Mouse (Mus musculus): ENCODE measurements around the gene Syk. TPM values are rescaled to one million over a fixed set of nuclear protein-coding genes. Genes with fewer than 3 reads are reported as not detected.

Syk gene
- polyA plus RNA-seq, 1 experiment from 2014 or later = 7.9 TPM

DNA sequence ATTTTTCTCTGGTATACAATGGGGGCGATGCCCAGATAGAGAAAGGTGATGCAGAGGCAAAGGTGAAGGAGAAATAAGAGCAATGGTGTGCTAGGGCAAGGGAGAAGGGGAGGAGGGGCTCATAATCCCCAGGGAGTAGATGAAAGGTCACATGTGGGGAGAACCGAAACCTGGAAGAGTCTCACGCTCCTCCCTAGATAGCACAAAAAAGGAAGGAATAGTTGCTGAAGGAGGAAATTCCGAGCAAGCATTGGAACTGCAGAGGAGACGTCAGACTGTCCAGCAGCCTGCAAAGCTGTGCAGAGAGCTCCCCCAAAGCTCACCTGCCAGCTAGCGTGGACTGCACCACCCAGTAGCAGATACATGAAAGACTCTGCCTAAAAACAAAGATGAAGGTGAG lies 7.5 kb upstream of the Syk start:
- 74% methylated on average over 6 of the region's 6 CpGs for WGBS

DNA sequence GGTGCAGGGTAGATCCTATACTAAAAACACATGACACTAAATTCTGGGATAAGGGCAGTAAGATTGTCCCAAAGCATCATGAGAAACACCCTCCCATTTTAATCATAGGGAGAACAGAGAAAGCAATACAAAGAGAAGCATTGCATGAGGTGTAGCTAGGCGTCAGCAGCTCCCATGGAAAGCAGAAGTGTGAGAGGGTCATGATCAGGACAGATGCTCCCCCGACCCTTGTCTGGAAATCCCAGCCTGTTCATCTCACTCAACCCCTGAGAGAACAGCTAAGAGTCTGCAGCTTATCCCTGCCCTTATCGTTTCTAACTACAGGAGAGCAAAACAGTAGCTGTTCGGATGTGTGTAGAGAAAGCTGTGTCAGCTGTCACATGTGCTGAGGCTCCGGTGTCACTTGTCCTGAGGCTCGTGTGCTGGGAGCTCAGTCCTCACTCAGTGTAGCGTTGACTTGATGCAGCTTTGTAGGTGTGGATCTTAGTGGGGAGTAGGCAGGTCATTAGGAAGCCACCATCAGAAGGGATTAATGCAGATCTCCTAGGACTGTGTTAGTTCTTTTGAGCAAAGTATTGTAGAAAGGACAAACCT lies 6.9 kb upstream of the Syk start:
- H3K4me3 ChIP-seq (ENCODE audit: low read length) = no peak overlapping the region
- 29% methylated on average over 7 of the region's 7 CpGs for WGBS
- no peaks in the 10 kb centered on the region for H3K36me3 ChIP-seq (ENCODE audit: control insufficient read depth, insufficient read depth)
- no peaks in the 10 kb centered on the region for H3K27me3 ChIP-seq (ENCODE audit: control insufficient read depth, insufficient read depth, low read length)
- no peak for ATAC-seq (replicated peaks; ENCODE audit: extremely low read depth, insufficient read depth, low FRiP score)
- H3K27ac ChIP-seq (ENCODE audit: low read length) = no peak overlapping the region; the same call in 1 of the 2 replicates
- no peak overlapping the region for H3K9ac ChIP-seq (ENCODE audit: low read length)
- peaks cover 25% of the 10 kb centered on the region for H3K4me1 ChIP-seq (ENCODE audit: control insufficient read depth, insufficient read depth, low read length)
- no peak overlapping the region for H3K4me2 ChIP-seq (ENCODE audit: low read depth, low read length)
- no peaks in the 10 kb centered on the region for H3K9me3 ChIP-seq (replicated peaks; ENCODE audit: control insufficient read depth, low read length)

More for the DNA sequence above, 7.5 kb upstream of the Syk start:
- no peak overlapping the region for H3K4me2 ChIP-seq (ENCODE audit: low read depth, low read length)
- H3K27me3 ChIP-seq (ENCODE audit: control insufficient read depth, insufficient read depth, low read length) = no peaks in the 10 kb centered on the region
- no peaks in the 10 kb centered on the region for H3K36me3 ChIP-seq (ENCODE audit: control insufficient read depth, insufficient read depth)
- no peaks in the 10 kb centered on the region for H3K9me3 ChIP-seq (replicated peaks; ENCODE audit: control insufficient read depth, low read length)
- peaks cover 25% of the 10 kb centered on the region for H3K4me1 ChIP-seq (ENCODE audit: control insufficient read depth, insufficient read depth, low read length)
- no peak for ATAC-seq (replicated peaks; ENCODE audit: extremely low read depth, insufficient read depth, low FRiP score)
- H3K27ac ChIP-seq (ENCODE audit: low read length) = no peak overlapping the region
- no peak overlapping the region for H3K9ac ChIP-seq (ENCODE audit: low read length)
- H3K4me3 ChIP-seq (ENCODE audit: low read length) = no peak overlapping the region

DNA sequence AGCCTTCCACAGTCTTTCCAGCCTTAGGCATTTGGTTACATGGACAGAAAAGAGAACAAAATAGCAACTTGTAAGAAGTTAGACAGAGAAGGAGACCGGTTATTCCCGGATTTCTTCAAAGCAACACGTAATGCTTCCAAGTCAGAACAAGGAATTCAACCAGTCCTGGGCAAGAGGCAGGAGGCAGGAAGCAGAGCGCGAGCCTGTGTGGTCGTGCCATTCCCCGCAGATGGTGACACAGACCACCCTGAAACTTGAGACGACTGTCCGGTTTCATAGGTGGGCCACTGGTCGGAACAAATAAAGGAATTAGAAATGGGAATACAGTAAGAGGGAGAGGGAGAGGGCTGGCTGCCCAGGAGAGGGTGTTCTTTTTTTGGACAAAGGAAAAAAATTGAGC lies 6.1 kb upstream of the Syk start:
- H3K4me1 ChIP-seq (ENCODE audit: control insufficient read depth, insufficient read depth, low read length) = peaks cover 25% of the 10 kb centered on the region
- no peak overlapping the region for H3K4me3 ChIP-seq (ENCODE audit: low read length)
- no peaks in the 10 kb centered on the region for H3K36me3 ChIP-seq (ENCODE audit: control insufficient read depth, insufficient read depth)
- no peaks in the 10 kb centered on the region for H3K27me3 ChIP-seq (ENCODE audit: control insufficient read depth, insufficient read depth, low read length)
- no peak overlapping the region for H3K9ac ChIP-seq (ENCODE audit: low read length)
- peak overlapping the region; percentile 91; the same call in 1 of the 2 replicates for H3K27ac ChIP-seq (ENCODE audit: low read length)
- ATAC-seq (replicated peaks; ENCODE audit: extremely low read depth, insufficient read depth, low FRiP score) = no peak
- H3K9me3 ChIP-seq (replicated peaks; ENCODE audit: control insufficient read depth, low read length) = no peaks in the 10 kb centered on the region
- no peak overlapping the region for H3K4me2 ChIP-seq (ENCODE audit: low read depth, low read length)
- 32% methylated on average over 10 of the region's 10 CpGs for WGBS

DNA sequence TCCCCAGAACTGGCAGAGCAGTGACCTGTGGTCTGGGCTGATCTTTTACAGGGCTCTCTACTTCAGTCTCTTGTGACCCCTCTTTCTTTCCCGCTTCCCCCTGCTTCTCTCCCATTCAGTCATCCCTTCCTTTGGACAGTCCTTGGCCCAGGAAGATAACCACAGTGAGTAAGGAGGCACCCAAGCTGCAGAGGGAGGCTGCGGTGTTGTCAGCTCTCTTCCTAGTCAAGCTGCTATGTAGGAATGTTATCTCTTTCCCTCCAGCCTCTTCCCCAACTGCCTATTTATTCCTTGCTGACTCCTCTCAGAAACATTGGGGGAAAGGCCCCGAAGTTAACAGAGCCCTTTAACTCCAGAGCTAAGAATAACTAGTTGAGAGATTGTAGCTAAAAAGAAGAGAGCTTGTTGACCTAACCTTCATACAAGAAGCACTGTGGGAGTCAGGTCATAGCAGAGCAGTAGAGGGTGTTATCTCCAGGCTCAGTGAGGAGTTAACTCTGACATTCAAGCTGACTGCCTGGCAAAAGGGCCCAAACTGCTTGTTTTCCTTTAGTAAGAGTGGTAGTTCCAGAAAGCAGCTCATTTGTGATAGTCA lies 5.5 kb upstream of the Syk start:
- Histone ChIP-seq H3K4me2 (ENCODE audit: low read depth, low read length) (peak overlapping the region; percentile 0; the same call in 1 of the 2 replicates), H3K9me3 (replicated peaks; ENCODE audit: control insufficient read depth, low read length) (no peaks in the 10 kb centered on the region), H3K4me1 (ENCODE audit: control insufficient read depth, insufficient read depth, low read length) (peaks cover 25% of the 10 kb centered on the region), H3K9ac (ENCODE audit: low read length) (peak overlapping the region; percentile 52; the same call in 1 of the 2 replicates), H3K27me3 (ENCODE audit: control insufficient read depth, insufficient read depth, low read length) (no peaks in the 10 kb centered on the region), H3K36me3 (ENCODE audit: control insufficient read depth, insufficient read depth) (no peaks in the 10 kb centered on the region), H3K27ac (ENCODE audit: low read length) (peak overlapping the region; percentile 91), H3K4me3 (ENCODE audit: low read length) (no peak overlapping the region)
- WGBS = 18% methylated on average over 3 of the region's 3 CpGs
- peak; percentile 55; the same call in 1 of the 2 replicates for ATAC-seq (replicated peaks; ENCODE audit: extremely low read depth, insufficient read depth, low FRiP score)

DNA sequence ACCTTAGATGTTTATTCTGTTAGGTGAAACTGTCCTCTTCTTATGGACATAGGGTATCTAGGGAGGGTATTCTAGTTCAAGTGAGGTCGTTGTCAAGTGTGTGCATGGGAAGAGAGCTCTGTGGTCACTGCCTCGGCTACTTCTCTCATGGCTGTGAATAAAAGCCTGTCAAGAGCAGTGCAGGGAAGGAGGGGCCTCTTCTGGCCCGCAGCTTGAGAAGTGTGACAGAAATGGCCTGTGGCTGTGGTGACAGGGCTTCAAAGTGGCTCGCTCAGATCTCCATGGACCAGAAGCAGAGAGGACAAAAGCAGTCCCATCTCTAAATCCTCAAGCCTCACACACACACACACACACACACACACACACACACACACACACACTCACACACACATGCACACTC lies 5.0 kb upstream of the Syk start:
- Histone ChIP-seq H3K36me3 (ENCODE audit: control insufficient read depth, insufficient read depth) (no peaks in the 10 kb centered on the region), H3K27me3 (ENCODE audit: control insufficient read depth, insufficient read depth, low read length) (no peaks in the 10 kb centered on the region), H3K4me1 (ENCODE audit: control insufficient read depth, insufficient read depth, low read length) (peaks cover 25% of the 10 kb centered on the region), H3K9me3 (replicated peaks; ENCODE audit: control insufficient read depth, low read length) (no peaks in the 10 kb centered on the region), H3K9ac (ENCODE audit: low read length) (0 out of 2 replicates have a peak overlapping the region, but pooled peaks have one; percentile 52), H3K27ac (ENCODE audit: low read length) (peak overlapping the region; percentile 91), H3K4me2 (ENCODE audit: low read depth, low read length) (no peak overlapping the region; the same call in 1 of the 2 replicates), H3K4me3 (ENCODE audit: low read length) (no peak overlapping the region)
- 11% methylated on average over 4 of the region's 4 CpGs for WGBS
- ATAC-seq (replicated peaks; ENCODE audit: extremely low read depth, insufficient read depth, low FRiP score) = peak; percentile 79

DNA sequence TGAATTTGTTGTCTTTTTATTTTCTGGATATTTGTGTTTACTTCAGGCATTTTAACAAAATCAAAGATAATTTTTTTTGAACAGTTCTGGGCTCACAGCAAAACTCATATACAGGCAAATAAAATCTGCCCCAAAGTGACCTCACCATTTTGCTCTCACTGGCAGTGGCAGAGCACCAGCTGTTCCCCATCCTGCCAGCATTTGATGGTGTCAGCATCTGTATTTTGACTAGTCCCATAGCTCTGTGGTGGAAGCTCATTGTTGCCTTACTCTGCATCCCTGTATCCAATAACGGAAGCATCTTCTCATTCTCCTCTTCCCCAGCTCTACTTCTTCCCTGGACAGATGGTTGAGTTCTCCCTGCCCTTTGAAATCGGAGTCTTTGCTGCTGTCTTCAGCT lies 4.2 kb upstream of the Syk start:
- H3K4me2 ChIP-seq (ENCODE audit: low read depth, low read length) = no peak overlapping the region
- peaks cover 25% of the 10 kb centered on the region for H3K4me1 ChIP-seq (ENCODE audit: control insufficient read depth, insufficient read depth, low read length)
- no peak overlapping the region for H3K4me3 ChIP-seq (ENCODE audit: low read length)
- H3K36me3 ChIP-seq (ENCODE audit: control insufficient read depth, insufficient read depth) = no peaks in the 10 kb centered on the region
- H3K9me3 ChIP-seq (replicated peaks; ENCODE audit: control insufficient read depth, low read length) = no peaks in the 10 kb centered on the region
- no peaks in the 10 kb centered on the region for H3K27me3 ChIP-seq (ENCODE audit: control insufficient read depth, insufficient read depth, low read length)
- ATAC-seq (replicated peaks; ENCODE audit: extremely low read depth, insufficient read depth, low FRiP score) = no peak
- no peak overlapping the region for H3K9ac ChIP-seq (ENCODE audit: low read length)
- no peak overlapping the region for H3K27ac ChIP-seq (ENCODE audit: low read length)
- WGBS = 76% methylated on average over 2 of the region's 2 CpGs

DNA sequence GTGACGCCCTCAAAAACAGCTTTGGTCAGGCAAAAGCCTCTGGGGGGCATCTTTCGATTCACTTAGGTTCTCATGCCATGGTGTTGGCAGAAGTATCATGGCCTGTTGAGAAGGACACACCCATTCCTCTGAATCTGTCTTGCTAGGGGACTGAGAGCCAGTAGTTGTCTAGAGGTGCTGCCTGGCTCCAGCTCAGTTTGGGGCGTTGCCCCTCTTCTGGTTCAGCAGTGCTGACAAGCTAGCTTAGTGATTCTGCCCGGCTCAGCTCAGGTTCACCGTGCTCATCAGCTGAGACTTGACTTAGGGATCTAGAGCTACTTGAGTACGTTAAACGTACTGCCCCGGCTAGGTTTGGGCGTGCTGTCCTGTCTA lies 481 bp upstream of the Syk start:
- no peak for ATAC-seq (replicated peaks; ENCODE audit: extremely low read depth, insufficient read depth, low FRiP score)
- Histone ChIP-seq H3K4me2 (ENCODE audit: low read depth, low read length) (peak overlapping the region; percentile 94), H3K27ac (ENCODE audit: low read length) (no peak overlapping the region), H3K27me3 (ENCODE audit: control insufficient read depth, insufficient read depth, low read length) (no peaks in the 10 kb centered on the region), H3K4me3 (ENCODE audit: low read length) (peak overlapping the region; percentile 80), H3K9ac (ENCODE audit: low read length) (peak overlapping the region; percentile 87), H3K4me1 (ENCODE audit: control insufficient read depth, insufficient read depth, low read length) (peaks cover 8% of the 10 kb centered on the region), H3K9me3 (replicated peaks; ENCODE audit: control insufficient read depth, low read length) (no peaks in the 10 kb centered on the region), H3K36me3 (ENCODE audit: control insufficient read depth, insufficient read depth) (no peaks in the 10 kb centered on the region)
- 22% methylated on average over 9 of the region's 9 CpGs for WGBS

DNA sequence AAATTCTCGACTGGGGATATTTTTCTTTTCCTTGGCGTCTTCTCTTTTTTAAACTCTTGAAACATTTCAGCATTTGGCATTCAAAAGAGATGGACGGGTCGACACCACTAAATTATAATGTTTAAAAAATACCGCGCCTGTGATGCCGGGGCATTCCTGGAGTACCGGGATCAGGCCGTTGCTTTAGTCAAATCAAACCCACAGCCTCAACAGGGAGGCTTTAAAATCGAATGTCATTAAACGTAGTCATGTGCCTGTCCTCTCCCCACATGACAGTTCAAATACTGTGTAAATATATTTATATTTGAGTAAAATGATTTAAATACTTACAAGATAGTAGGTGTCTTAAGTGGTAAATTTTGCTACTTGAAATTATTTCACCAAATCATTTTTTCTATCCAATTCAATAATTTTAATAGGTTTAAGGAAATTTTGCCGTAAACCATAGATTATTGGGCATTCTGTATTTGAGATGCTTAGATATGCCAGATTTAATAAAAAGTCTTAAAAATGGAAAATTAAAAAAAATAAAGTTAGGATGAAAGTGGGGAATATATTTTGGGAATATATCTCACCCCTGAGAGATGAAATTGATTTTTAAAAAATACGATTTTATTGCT lies 1.1 kb downstream of the Syk start:
- Histone ChIP-seq H3K36me3 (ENCODE audit: control insufficient read depth, insufficient read depth) (no peaks in the 10 kb centered on the region), H3K27ac (ENCODE audit: low read length) (no peak overlapping the region), H3K4me2 (ENCODE audit: low read depth, low read length) (peak overlapping the region; percentile 94), H3K4me1 (ENCODE audit: control insufficient read depth, insufficient read depth, low read length) (no peaks in the 10 kb centered on the region; the same call in 1 of the 2 replicates), H3K9ac (ENCODE audit: low read length) (peak overlapping the region; percentile 87), H3K27me3 (ENCODE audit: control insufficient read depth, insufficient read depth, low read length) (no peaks in the 10 kb centered on the region), H3K9me3 (replicated peaks; ENCODE audit: control insufficient read depth, low read length) (no peaks in the 10 kb centered on the region), H3K4me3 (ENCODE audit: low read length) (peak overlapping the region; percentile 80)
- WGBS = 17% methylated on average over 13 of the region's 13 CpGs
- no peak for ATAC-seq (replicated peaks; ENCODE audit: extremely low read depth, insufficient read depth, low FRiP score)

All from heart, embryonic 16.5 days (tissue).